Mouse (Mus musculus): ENCODE measurements around the gene Gbf1.

DNA sequence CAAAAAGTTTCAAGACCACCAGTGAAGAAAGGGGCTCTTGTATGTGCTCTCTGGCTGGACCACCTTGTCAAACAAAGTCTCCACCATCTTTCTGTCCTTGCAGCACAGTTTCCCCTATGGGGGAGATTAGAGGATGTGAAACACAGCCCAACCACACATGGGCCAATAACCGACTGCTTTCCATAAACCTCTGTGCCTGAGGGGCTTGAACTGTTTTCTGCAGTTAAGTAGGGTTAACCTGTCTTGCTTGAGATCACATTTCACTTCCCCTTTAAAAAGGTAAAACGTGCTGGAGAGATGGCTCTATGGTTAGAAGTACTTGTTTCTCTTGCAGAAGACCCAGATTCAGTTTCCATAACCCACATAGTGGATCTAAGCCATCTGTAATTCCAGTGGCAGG lies 87.9 kb downstream of the Gbf1 start:
- no peak for TF ChIP-seq CTCF (IDR thresholded peaks at IDR 0.05; ENCODE audit: extremely low read depth, insufficient read depth, low read length)
- TF ChIP-seq POLR2A (IDR thresholded peaks at IDR 0.05; ENCODE audit: extremely low read depth, insufficient read depth, low read length) = no peak

Measured in cortical plate, adult 2 months (tissue).